Mouse (Mus musculus) embryonic facial prominence, embryonic 15.5 days (tissue): ENCODE measurements around the gene Sesn2. TPM values are rescaled to one million over a fixed set of nuclear protein-coding genes. Genes with fewer than 3 reads are reported as not detected.
A peak's percentile ranks its signal among the peaks of the same experiment; 100 is the strongest.
"Not testable (repeated sequence)": the region's sequence is repeated elsewhere in the genome, so short reads cannot be mapped to it uniquely, and the experiment has no call there.

Experiments
- ATAC-seq: fragments of 200-750 bp; cut with Nextera tagmentation; 2 replicates; pipeline ENCODE4 v1.8.0; 2017; ENCODE audit warnings: low read depth, moderate TSS enrichment; ENCODE audit not compliant: insufficient number of reproducible peaks, low FRiP score, low TSS enrichment
- H3K27ac ChIP-seq: fragments of 300-500 bp; sonication (generic); replicated peaks from 2 replicates; pipeline ENCODE4 v1.5.1; 2015; ENCODE audit warnings: mild to moderate bottlenecking, inconsistent platforms
- H3K27me3 ChIP-seq: fragments of 300-500 bp; sonication (generic); 2 replicates; pipeline ENCODE4 v1.6.1; 2015; ENCODE audit warnings: inconsistent platforms
- H3K36me3 ChIP-seq: fragments of 300-500 bp; sonication (generic); 2 replicates; pipeline ENCODE4 v1.6.1; 2015; ENCODE audit warnings: mild to moderate bottlenecking, inconsistent platforms
- H3K4me1 ChIP-seq: fragments of 300-500 bp; sonication (generic); 2 replicates; pipeline ENCODE4 v1.6.1; 2015; ENCODE audit warnings: inconsistent platforms
- H3K4me2 ChIP-seq: fragments of 300-500 bp; sonication (generic); replicated peaks from 2 replicates; pipeline ENCODE4 v1.6.1; 2015; ENCODE audit warnings: mild to moderate bottlenecking, inconsistent platforms
- H3K4me3 ChIP-seq: fragments of 300-500 bp; sonication (generic); replicated peaks from 2 replicates; pipeline ENCODE4 v1.5.1; 2015; ENCODE audit warnings: mild to moderate bottlenecking, inconsistent platforms
- H3K9ac ChIP-seq: fragments of 300-500 bp; sonication (generic); 2 replicates; pipeline ENCODE4 v1.6.1; 2015; ENCODE audit warnings: inconsistent platforms
- H3K9me3 ChIP-seq: fragments of 300-500 bp; sonication (generic); replicated peaks from 2 replicates; pipeline ENCODE4 v1.6.1; 2016; ENCODE audit warnings: inconsistent platforms
- WGBS: fragments of 180-500 bp; shearing (Covaris S2); methylation state at CpG from one replicate; pipeline ENCODE4 v1.1.7; 2015; 5-methylcytosine and 5-hydroxymethylcytosine counted together
- polyA plus RNA-seq: library from polyadenylated mRNA; unstranded; fragments of >200 nt; fragmentation: Nextera tagmentation; extraction: Ambion mirVana; gene quantifications from 2 replicates; pipeline ENCODE4 v1.2.1, GENCODE M21; 2015

The Sesn2 gene
- polyA plus RNA-seq, 1 experiment from 2014 or later: 12.0 TPM

DNA sequence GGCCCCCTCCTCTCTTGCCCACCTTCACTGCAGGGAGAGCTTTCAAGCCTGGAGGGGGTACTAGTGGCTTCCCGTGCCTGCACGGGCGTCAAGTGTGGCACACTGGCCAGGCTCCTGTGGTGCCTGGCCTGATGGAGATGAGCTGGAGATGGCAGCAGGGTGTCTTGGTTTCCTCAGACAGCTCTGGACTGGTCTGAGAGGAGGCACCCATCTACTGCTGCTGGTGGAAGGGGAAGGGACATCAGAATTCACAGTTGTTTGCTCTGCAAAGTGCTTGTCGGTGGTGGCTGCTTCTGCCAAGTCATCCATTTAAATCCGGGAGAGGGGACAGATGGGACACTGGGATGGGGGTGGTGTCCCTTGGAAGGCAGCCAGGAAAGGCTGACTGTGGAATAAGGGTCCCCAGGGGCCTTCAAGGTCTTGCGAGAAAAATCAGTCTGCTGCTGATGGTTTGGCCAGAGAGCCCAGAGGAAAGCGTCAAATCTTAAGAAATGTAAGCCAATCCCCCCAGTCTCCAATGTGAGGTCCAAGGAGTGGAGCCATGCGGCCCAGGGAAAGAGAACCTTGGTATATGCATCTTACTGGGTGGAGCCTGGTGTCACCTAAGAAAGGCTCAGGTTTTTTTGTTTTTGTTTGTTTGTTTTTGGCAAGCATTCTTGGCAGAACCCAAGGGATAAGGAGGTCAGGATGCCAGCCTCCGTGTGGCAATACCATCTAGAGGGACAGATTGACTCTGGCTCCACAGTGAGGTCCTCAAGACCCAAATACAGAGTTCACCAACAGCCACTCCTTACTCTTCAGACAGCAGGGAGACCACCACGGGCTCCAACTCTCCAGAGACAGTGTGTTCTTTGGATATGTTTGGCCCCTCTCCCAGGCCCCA, 17.9 kb downstream of the Sesn2 start:
- Histone ChIP-seq H3K27me3 (no peaks in the 10 kb centered on the region), H3K4me1 (peaks cover 6% of the 10 kb centered on the region; the same call in 1 of the 2 replicates), H3K9ac (no peak overlapping the region), H3K36me3 (peaks cover 34% of the 10 kb centered on the region), H3K4me3 (no peak overlapping the region), H3K27ac (no peak overlapping the region), H3K4me2 (no peak overlapping the region), H3K9me3 (no peaks in the 10 kb centered on the region)
- 72% methylated on average over 10 of the region's 10 CpGs for WGBS
- no peak for ATAC-seq

GRCm38 (mm10) chr4:132491748-132492147, 18.6 kb downstream of the Sesn2 start:
- H3K4me1 ChIP-seq: peaks cover 6% of the 10 kb centered on the region; the same call in 1 of the 2 replicates
- no peaks in the 10 kb centered on the region for H3K9me3 ChIP-seq
- H3K27me3 ChIP-seq: no peaks in the 10 kb centered on the region
- no peak for ATAC-seq
- H3K4me3 ChIP-seq: no peak overlapping the region
- 90% methylated on average over 6 of the region's 6 CpGs for WGBS
- H3K4me2 ChIP-seq: no peak overlapping the region
- H3K36me3 ChIP-seq: peaks cover 28% of the 10 kb centered on the region
- no peak overlapping the region for H3K9ac ChIP-seq
- H3K27ac ChIP-seq: no peak overlapping the region

DNA sequence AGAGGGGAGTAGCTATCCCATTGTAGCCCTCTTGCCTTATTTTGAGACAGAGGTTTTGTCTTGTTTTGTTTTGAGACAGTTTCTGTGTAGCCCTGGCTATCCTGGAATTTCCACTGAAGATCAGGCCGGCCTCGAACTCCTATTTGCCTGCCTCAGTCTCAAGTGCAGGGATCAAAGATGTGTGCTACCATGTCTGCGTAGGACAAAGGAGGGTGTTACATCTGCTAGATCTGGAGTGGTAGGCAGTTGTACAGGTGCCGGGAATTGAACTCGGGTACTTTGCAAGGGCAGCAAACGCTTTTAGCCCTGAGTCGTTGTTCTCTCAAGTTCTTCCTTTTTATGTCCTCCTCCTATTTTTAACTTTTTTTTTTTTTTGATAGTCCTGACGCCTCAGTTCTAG, 19.2 kb downstream of the Sesn2 start:
- Histone ChIP-seq H3K4me3 (no peak overlapping the region), H3K27me3 (no peaks in the 10 kb centered on the region), H3K4me1 (peaks cover 6% of the 10 kb centered on the region; the same call in 1 of the 2 replicates), H3K36me3 (peaks cover 26% of the 10 kb centered on the region), H3K9ac (no peak overlapping the region), H3K9me3 (no peaks in the 10 kb centered on the region), H3K4me2 (no peak overlapping the region), H3K27ac (no peak overlapping the region)
- no peak for ATAC-seq
- 88% methylated on average over 8 of the region's 8 CpGs for WGBS

DNA sequence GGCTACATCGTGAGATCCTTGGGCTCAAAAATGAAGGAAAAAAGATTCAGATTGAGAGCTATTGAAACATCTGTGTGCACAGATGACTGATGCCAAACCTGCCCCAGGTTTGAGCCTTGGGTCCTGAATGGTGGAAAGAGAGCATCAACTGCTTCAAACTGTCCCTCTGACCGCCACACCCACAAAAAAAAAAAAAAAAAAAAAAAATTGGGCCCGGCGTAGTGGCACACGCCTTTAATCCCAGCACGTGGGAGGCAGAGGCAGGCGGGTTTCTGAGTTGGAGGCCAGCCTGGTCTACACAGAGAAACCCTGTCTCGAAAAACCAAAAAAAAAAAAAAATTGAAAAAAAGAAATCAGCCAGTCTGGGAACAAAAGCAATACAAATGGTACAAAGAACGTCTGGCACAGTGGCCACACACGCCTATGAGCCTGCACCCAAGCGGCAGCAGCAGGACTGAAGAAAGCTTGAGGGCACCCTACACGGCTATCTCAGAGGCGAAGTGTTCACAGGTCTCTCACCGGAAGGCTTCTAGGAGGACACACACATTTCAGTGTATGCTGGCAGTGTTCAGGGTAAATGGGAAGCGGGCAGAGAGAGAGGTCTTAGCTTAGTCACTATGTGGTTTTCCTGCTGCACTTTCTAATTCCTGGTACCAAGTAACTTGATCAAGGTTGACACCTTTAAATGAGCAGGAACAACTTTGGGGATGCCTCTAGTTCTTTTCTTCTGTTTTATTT, 19.9 kb downstream of the Sesn2 start:
- Histone ChIP-seq H3K4me3 (no peak overlapping the region), H3K9ac (no peak overlapping the region)
- WGBS: 92% methylated on average over 15 of the region's 15 CpGs

GRCm38 (mm10) chr4:132488976-132489375, 21.3 kb downstream of the Sesn2 start:
- Histone ChIP-seq H3K27me3 (no peaks in the 10 kb centered on the region), H3K27ac (no peak overlapping the region), H3K4me2 (no peak overlapping the region), H3K9me3 (no peaks in the 10 kb centered on the region), H3K4me1 (peaks cover 6% of the 10 kb centered on the region; the same call in 1 of the 2 replicates), H3K36me3 (peaks cover 7% of the 10 kb centered on the region), H3K4me3 (no peak overlapping the region), H3K9ac (no peak overlapping the region)
- WGBS: 75% methylated on average over 6 of the region's 6 CpGs
- ATAC-seq: no peak

More for the DNA sequence above, 19.9 kb downstream of the Sesn2 start:
- Histone ChIP-seq H3K27me3 (no peaks in the 10 kb centered on the region), H3K4me2 (no peak overlapping the region), H3K4me1 (peaks cover 6% of the 10 kb centered on the region; the same call in 1 of the 2 replicates), H3K9me3 (no peaks in the 10 kb centered on the region), H3K27ac (no peak overlapping the region), H3K36me3 (peaks cover 20% of the 10 kb centered on the region)
- ATAC-seq: no peak

- no peak for ATAC-seq
- Histone ChIP-seq H3K4me2 (no peak overlapping the region), H3K4me1 (peaks cover 6% of the 10 kb centered on the region; the same call in 1 of the 2 replicates), H3K27ac (peak overlapping the region; percentile 14; the same call in 1 of the 2 replicates), H3K27me3 (no peaks in the 10 kb centered on the region), H3K9me3 (no peaks in the 10 kb centered on the region), H3K4me3 (no peak overlapping the region), H3K36me3 (peaks cover 7% of the 10 kb centered on the region), H3K9ac (no peak overlapping the region)
- WGBS: 29% methylated on average over 3 of the region's 3 CpGs
Observed at GRCm38 (mm10) chr4:132488521-132488920, 21.8 kb downstream of the Sesn2 start.

DNA sequence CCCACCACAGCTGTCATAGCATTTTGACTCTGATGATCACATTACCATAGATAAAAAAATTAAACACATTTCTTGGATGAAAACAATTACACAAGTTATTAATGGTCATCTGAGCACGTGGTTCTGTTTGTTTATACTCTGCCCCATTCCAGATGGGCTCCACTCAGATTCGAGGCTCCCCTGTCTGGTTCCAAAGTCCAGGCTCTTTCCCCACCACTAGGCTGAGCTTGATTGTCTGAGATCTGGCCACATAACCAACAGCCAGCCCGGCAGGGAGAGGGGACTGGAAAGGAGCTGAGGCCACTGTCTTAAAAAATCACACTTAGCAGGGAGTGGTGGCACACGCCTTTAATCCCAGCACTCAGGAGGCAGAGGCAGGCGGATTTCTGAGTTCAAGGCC, 25.5 kb downstream of the Sesn2 start:
- ATAC-seq: no peak
- H3K4me3 ChIP-seq: no peak overlapping the region
- no peaks in the 10 kb centered on the region for H3K27me3 ChIP-seq
- H3K9ac ChIP-seq: no peak overlapping the region
- no peak overlapping the region for H3K27ac ChIP-seq
- H3K36me3 ChIP-seq: no peaks in the 10 kb centered on the region
- no peaks in the 10 kb centered on the region for H3K9me3 ChIP-seq
- no peak overlapping the region for H3K4me2 ChIP-seq
- 62% methylated on average over 5 of the region's 5 CpGs for WGBS
- H3K4me1 ChIP-seq: peaks cover 6% of the 10 kb centered on the region; the same call in 1 of the 2 replicates

DNA sequence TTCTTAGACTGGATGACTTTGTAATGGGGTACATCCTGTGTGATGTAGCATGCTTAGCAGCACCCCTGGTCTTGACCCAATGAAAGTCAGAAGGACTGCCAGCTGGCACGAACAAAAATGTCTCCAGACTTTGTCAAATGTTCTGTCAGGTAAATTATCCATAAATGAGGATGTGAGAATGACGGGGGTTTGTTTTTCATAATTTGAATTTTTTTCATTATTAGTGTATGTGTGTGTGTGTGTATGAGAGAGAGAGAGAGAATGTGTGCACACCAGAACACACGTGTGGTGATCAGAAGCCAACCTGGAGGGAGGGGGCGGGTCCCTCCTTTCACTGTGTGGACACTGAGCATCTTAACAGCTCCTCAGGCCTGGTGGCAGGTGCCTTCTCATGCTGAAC, 26.1 kb downstream of the Sesn2 start:
- WGBS: 71% methylated on average over 4 of the region's 4 CpGs
- Histone ChIP-seq H3K9ac (no peak overlapping the region), H3K4me3 (no peak overlapping the region), H3K27me3 (no peaks in the 10 kb centered on the region), H3K4me2 (no peak overlapping the region), H3K36me3 (no peaks in the 10 kb centered on the region), H3K27ac (no peak overlapping the region), H3K9me3 (no peaks in the 10 kb centered on the region), H3K4me1 (peaks cover 4% of the 10 kb centered on the region; the same call in 1 of the 2 replicates)
- no peak for ATAC-seq

- no peaks in the 10 kb centered on the region for H3K9me3 ChIP-seq
- no peak for ATAC-seq
- no peak overlapping the region for H3K27ac ChIP-seq
- no peaks in the 10 kb centered on the region for H3K27me3 ChIP-seq
- H3K9ac ChIP-seq: no peak overlapping the region
- H3K4me2 ChIP-seq: no peak overlapping the region
- WGBS: 70% methylated on average over 13 of the region's 13 CpGs
- H3K4me1 ChIP-seq: no peaks in the 10 kb centered on the region
- H3K36me3 ChIP-seq: no peaks in the 10 kb centered on the region
- no peak overlapping the region for H3K4me3 ChIP-seq
Observed at GRCm38 (mm10) chr4:132482956-132483608, 27.2 kb downstream of the Sesn2 start.

DNA sequence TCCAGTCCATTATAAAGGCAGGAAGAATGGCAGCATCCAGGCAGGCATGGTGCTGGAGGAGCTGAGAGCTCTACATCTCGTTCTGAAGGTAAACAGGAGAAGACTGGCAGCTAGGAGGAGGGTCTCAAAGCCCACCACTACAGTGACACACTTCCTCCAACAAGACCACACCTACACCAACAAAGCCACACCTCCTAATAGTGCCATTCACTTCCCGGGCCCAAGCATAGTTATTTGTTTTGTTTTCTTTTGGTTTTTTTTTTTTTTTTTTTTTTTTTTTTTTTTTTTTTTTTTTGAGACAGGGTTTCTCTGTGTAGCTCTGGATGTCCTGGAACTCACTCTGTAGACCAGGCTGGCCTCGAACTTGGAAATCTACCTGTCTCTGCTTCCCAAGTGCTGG, 28.2 kb downstream of the Sesn2 start:
- H3K9me3 ChIP-seq, ATAC-seq, H3K36me3 ChIP-seq, H3K27ac ChIP-seq, H3K9ac ChIP-seq, H3K4me2 ChIP-seq, H3K4me3 ChIP-seq, H3K27me3 ChIP-seq, H3K4me1 ChIP-seq: not testable (repeated sequence)
- 72% methylated on average over 3 of the region's 3 CpGs for WGBS

- WGBS: 93% methylated on average over 8 of the region's 8 CpGs
- Histone ChIP-seq H3K36me3 (no peaks in the 10 kb centered on the region), H3K4me3 (no peak overlapping the region), H3K4me2 (no peak overlapping the region), H3K9ac (no peak overlapping the region), H3K9me3 (no peaks in the 10 kb centered on the region), H3K4me1 (no peaks in the 10 kb centered on the region), H3K27me3 (no peaks in the 10 kb centered on the region), H3K27ac (no peak overlapping the region)
- no peak for ATAC-seq
Observed at GRCm38 (mm10) chr4:132477833-132478232, 32.5 kb downstream of the Sesn2 start.
